In the genomic region with DNA sequence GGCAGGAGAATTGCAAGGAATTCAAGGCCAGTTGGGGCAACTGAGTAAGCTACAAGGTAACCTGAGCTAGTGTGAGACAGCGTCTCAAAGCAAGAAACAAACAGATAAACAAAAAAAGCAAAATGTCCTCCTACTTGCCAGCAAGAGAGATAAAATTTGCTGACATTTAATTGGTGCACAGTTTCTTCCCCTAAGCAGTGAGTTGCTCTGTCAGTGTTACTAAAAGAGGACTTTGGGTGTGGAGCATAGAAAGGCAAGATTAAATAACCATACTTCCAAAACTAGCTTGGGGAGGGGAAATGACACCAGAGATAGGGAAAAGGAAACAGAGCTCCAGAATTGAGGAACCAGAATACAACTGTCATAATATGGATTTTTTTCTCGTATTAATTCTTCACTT, we compare ENCODE assay signal across 12 mouse cellular contexts. TPM values are rescaled to one million over a fixed set of nuclear protein-coding genes. Genes with fewer than 3 reads are reported as not detected.
DNase-seq lines count a peak whose midpoint lies in the region; ATAC-seq and TF ChIP-seq lines count a peak whose summit lies in the region.
"Had no signal": no experiment of that assay in that cellular context is flagged by ENCODE, and none has a peak within 500 bp of the region (broad histone marks: within the 10 kb centered on the region; RNA-seq: fewer than 3 reads in every experiment).

No protein-coding gene starts in this region.

- no peaks in the 10 kb centered on the region for H3K79me2 ChIP-seq in liver, adult 2 months (ENCODE audit: control insufficient read depth, insufficient read depth, low read length)

- no peak overlapping the region for H3K9ac ChIP-seq in liver, adult 2 months (ENCODE audit: low read depth, low read length)
- H3K9ac ChIP-seq in intestine, embryonic 15.5 days, result no peak overlapping the region

- H3K27me3 ChIP-seq in liver, adult 2 months (ENCODE audit: control insufficient read depth, insufficient read depth, low read length), result no peaks in the 10 kb centered on the region
- H3K27me3 ChIP-seq in intestine, embryonic 15.5 days (replicated peaks), result no peaks in the 10 kb centered on the region

- peak; percentile 71 for DNase-seq in heart, adult 11 months
- no peak for DNase-seq in heart, postnatal 25 days (ENCODE audit: low spot score)
- peak; percentile 28 for DNase-seq in liver, adult 2 months (ENCODE audit: extremely low read depth, low read depth, low spot score)
- no peak for DNase-seq in liver
- peak; percentile 4 for DNase-seq in skeletal muscle tissue, adult 2 months (ENCODE audit: low read depth, low spot score)
- DNase-seq in urinary bladder, postnatal 14 days (ENCODE audit: low spot score), result no peak
- DNase-seq in layer of hippocampus, adult 9-11 months, result no peak
- DNase-seq: cerebellum, adult 11 months had no signal

- TF ChIP-seq CTCF in liver, adult 2 months (IDR thresholded peaks at IDR 0.05; ENCODE audit: low read depth, low read length), result no peak

- H3K4me1 ChIP-seq in liver, adult 2 months (ENCODE audit: control insufficient read depth, insufficient read depth, low read length), result peaks cover 7% of the 10 kb centered on the region; the same call in 1 of the 2 replicates
- H3K4me1 ChIP-seq in intestine, embryonic 15.5 days (replicated peaks), result no peaks in the 10 kb centered on the region
- H3K4me1 ChIP-seq: midbrain, embryonic 10.5 days had no signal

- H3K4me2 ChIP-seq in intestine, embryonic 15.5 days (replicated peaks), result peak overlapping the region; percentile 34

- no peaks in the 10 kb centered on the region for H3K9me3 ChIP-seq in intestine, embryonic 15.5 days
- H3K9me3 ChIP-seq: midbrain, embryonic 10.5 days had no signal

- WGBS in liver, adult 2 months, result 13% methylated on average over 2 of the region's 2 CpGs
- WGBS in intestine, embryonic 15.5 days, result 57% methylated on average over 2 of the region's 2 CpGs

- ATAC-seq in intestine, embryonic 15.5 days, result no peak

- peak overlapping the region; percentile 63 for H3K27ac ChIP-seq in liver, adult 2 months (replicated peaks; ENCODE audit: insufficient read depth, low read depth, low read length)
- H3K27ac ChIP-seq in intestine, embryonic 15.5 days, result no peak overlapping the region
- H3K27ac ChIP-seq: midbrain, embryonic 10.5 days had no signal

- TF ChIP-seq POLR2A in liver, adult 2 months (IDR thresholded peaks at IDR 0.05; ENCODE audit: extremely low read depth, insufficient read depth, low read length), result no peak

- H3K36me3 ChIP-seq in liver, adult 2 months (ENCODE audit: control insufficient read depth, insufficient read depth, low read length), result peaks cover 3% of the 10 kb centered on the region; the same call in 1 of the 2 replicates
- no peaks in the 10 kb centered on the region for H3K36me3 ChIP-seq in intestine, embryonic 15.5 days

- H3K4me3 ChIP-seq in liver, adult 2 months (ENCODE audit: insufficient read depth, low read depth, low read length), result peak overlapping the region; percentile 61; the same call in 1 of the 2 replicates
- H3K4me3 ChIP-seq in intestine, embryonic 15.5 days (replicated peaks), result peak overlapping the region; percentile 7; the same call in 1 of the 2 replicates

- intact Hi-C loops in heart, postnatal 25 days (cut with DNase I), result no loop called here

RNA-seq across cellular contexts. Expression of a gene that starts 1.3 kb away (rescaled TPM):
- total RNA-seq in heart, postnatal 25 days (2021), result 10 to 100 TPM; 12.9 to 14.7 TPM
- total RNA-seq in liver, adult 2 months (2014; rRNA removed), result 18.3 and 26.4 TPM in 2 replicates
- polyA plus RNA-seq in liver, adult 2 months (2012; rRNA removed), result 35.8 and 46.7 TPM in 2 replicates
- polyA plus RNA-seq in intestine, embryonic 15.5 days (2015; fragmentation: Nextera tagmentation; extraction: Ambion mirVana), result 97.2 and 104 TPM in 2 replicates

RNA-seq across cellular contexts. Expression of a gene that starts 33.8 kb away (rescaled TPM):
- 10 to 100 TPM; 19.1 to 25.0 TPM for total RNA-seq in heart, postnatal 25 days (2021)
- total RNA-seq in liver, adult 2 months (2014; rRNA removed), result 22.4 and 24.0 TPM in 2 replicates
- polyA plus RNA-seq in liver, adult 2 months (2012; rRNA removed), result 6.2 and 9.4 TPM in 2 replicates
- 134 and 158 TPM in 2 replicates for polyA plus RNA-seq in intestine, embryonic 15.5 days (2015; fragmentation: Nextera tagmentation; extraction: Ambion mirVana)

RNA-seq across cellular contexts. Expression of a gene that starts 34.1 kb away (rescaled TPM):
- not detected for total RNA-seq in heart, postnatal 25 days (2021)
- not detected in 2 replicates for total RNA-seq in liver, adult 2 months (2014; rRNA removed)
- not detected in 2 replicates for polyA plus RNA-seq in liver, adult 2 months (2012; rRNA removed)
- not detected in 2 replicates for polyA plus RNA-seq in intestine, embryonic 15.5 days (2015; fragmentation: Nextera tagmentation; extraction: Ambion mirVana)
- total RNA-seq: heart, adult 18-20 months; layer of hippocampus, adult 8-10 months had no signal
- polyA plus RNA-seq: midbrain, embryonic 10.5 days had no signal

RNA-seq across cellular contexts. Expression of a gene that starts 44.2 kb away (rescaled TPM):
- 1 to 10 TPM; 1.2 to 1.5 TPM for total RNA-seq in heart, postnatal 25 days (2021)
- 0.28 and 0.40 TPM in 2 replicates for total RNA-seq in liver, adult 2 months (2014; rRNA removed)
- polyA plus RNA-seq in liver, adult 2 months (2012; rRNA removed), result 0.11 and 0.18 TPM in 2 replicates
- polyA plus RNA-seq in intestine, embryonic 15.5 days (2015; fragmentation: Nextera tagmentation; extraction: Ambion mirVana), result 1.9 and 2.7 TPM in 2 replicates

Comparison
In these comparisons a context has a peak if more than half of its experiments do, and no peak if none do; other contexts are left out.
1. DNase-seq: peak in heart, adult 11 months (single experiment), liver, adult 2 months (single experiment) and skeletal muscle tissue, adult 2 months (single experiment); none in heart, postnatal 25 days (single experiment), liver (single experiment), urinary bladder, postnatal 14 days (single experiment) and layer of hippocampus, adult 9-11 months (single experiment).